Mouse (Mus musculus) liver, adult 2 months (tissue): ENCODE measurements around the gene Slc41a3.

Source experiments
- CTCF ChIP-seq: fragments of 200-500 bp; IDR thresholded peaks from 2 replicates; pipeline ENCODE4 v1.5.1; 2011; ENCODE audit warnings: low read depth, low read length, control low read depth
- POLR2A ChIP-seq: fragments of 200-500 bp; IDR thresholded peaks from 2 replicates; pipeline ENCODE4 v1.6.1; 2011; ENCODE audit warnings: low read length, control low read depth; ENCODE audit not compliant: insufficient read depth; ENCODE audit errors: extremely low read depth

GRCm38 (mm10) chr6:90597060-90597459, 7.5 kb upstream of the Slc41a3 start:
- no peak for TF ChIP-seq POLR2A
- TF ChIP-seq CTCF, result no peak
